Mouse (Mus musculus): Measurements from ENCODE around the gene Trmt6. TPM values are rescaled to one million over a fixed set of nuclear protein-coding genes. Genes with fewer than 3 reads are reported as not detected.

The Trmt6 gene
- polyA plus RNA-seq, 1 experiment from 2014 or later = 40.0 TPM

- H3K9me3 ChIP-seq = no peaks in the 10 kb centered on the region
- ATAC-seq = no peak
- no peak overlapping the region for H3K4me2 ChIP-seq (replicated peaks)
- no peak overlapping the region for H3K4me3 ChIP-seq (replicated peaks)
- H3K36me3 ChIP-seq = no peaks in the 10 kb centered on the region
- no peaks in the 10 kb centered on the region for H3K4me1 ChIP-seq (replicated peaks)
- WGBS = 87% methylated on average over 7 of the region's 7 CpGs
- no peak overlapping the region for H3K9ac ChIP-seq
- H3K27me3 ChIP-seq (replicated peaks) = no peaks in the 10 kb centered on the region
- H3K27ac ChIP-seq = no peak overlapping the region
Measured at GRCm38 (mm10) chr2:132794204-132794586, 21.7 kb downstream of the Trmt6 start.

GRCm38 (mm10) chr2:132793441-132794203, 22.2 kb downstream of the Trmt6 start:
- Histone ChIP-seq H3K27me3 (replicated peaks) (no peaks in the 10 kb centered on the region), H3K27ac (no peak overlapping the region), H3K4me2 (replicated peaks) (no peak overlapping the region), H3K36me3 (no peaks in the 10 kb centered on the region), H3K4me1 (replicated peaks) (no peaks in the 10 kb centered on the region), H3K9ac (no peak overlapping the region), H3K4me3 (replicated peaks) (no peak overlapping the region), H3K9me3 (no peaks in the 10 kb centered on the region)
- 85% methylated on average over 19 of the region's 19 CpGs for WGBS
- no peak for ATAC-seq

- H3K4me3 ChIP-seq (replicated peaks) = no peak overlapping the region
- 67% methylated on average over 6 of the region's 6 CpGs for WGBS
- no peak overlapping the region for H3K9ac ChIP-seq
- no peak for ATAC-seq
- H3K4me2 ChIP-seq (replicated peaks) = no peak overlapping the region
- H3K9me3 ChIP-seq = no peaks in the 10 kb centered on the region
- H3K27me3 ChIP-seq (replicated peaks) = 0 out of 2 replicates have a peak, but pooled peaks cover 3% of the 10 kb centered on the region
- no peaks in the 10 kb centered on the region for H3K36me3 ChIP-seq
- no peak overlapping the region for H3K27ac ChIP-seq
- peaks cover 5% of the 10 kb centered on the region; the same call in 1 of the 2 replicates for H3K4me1 ChIP-seq (replicated peaks)
Measured at GRCm38 (mm10) chr2:132784039-132784438, 31.8 kb downstream of the Trmt6 start.

- Histone ChIP-seq H3K9me3 (no peaks in the 10 kb centered on the region), H3K9ac (no peak overlapping the region), H3K4me3 (replicated peaks) (peak overlapping the region; percentile 39), H3K27ac (no peak overlapping the region), H3K4me1 (replicated peaks) (peaks cover 5% of the 10 kb centered on the region; the same call in 1 of the 2 replicates), H3K27me3 (replicated peaks) (0 out of 2 replicates have a peak, but pooled peaks cover 3% of the 10 kb centered on the region), H3K36me3 (no peaks in the 10 kb centered on the region), H3K4me2 (replicated peaks) (peak overlapping the region; percentile 88)
- peak; percentile 99 for ATAC-seq
- under 1% methylated on average over 41 of the region's 41 CpGs for WGBS
Measured at GRCm38 (mm10) chr2:132781439-132782068, 34.3 kb downstream of the Trmt6 start.

GRCm38 (mm10) chr2:132780978-132781377, 34.9 kb downstream of the Trmt6 start, which contains the start of gene Chgb:
Chgb (plus strand) TSS chr2:132781278.
- Histone ChIP-seq H3K4me3 (replicated peaks) (peak within 1 kb of the TSS; percentile 39), H3K27me3 (replicated peaks) (0 out of 2 replicates have a peak, but pooled peaks cover 3% of the 10 kb centered on the region), H3K36me3 (no peaks in the 10 kb centered on the region), H3K9me3 (no peaks in the 10 kb centered on the region), H3K9ac (no peak within 1 kb of the TSS), H3K27ac (no peak within 1 kb of the TSS), H3K4me1 (replicated peaks) (peaks cover 5% of the 10 kb centered on the region; the same call in 1 of the 2 replicates), H3K4me2 (replicated peaks) (peak within 1 kb of the TSS; percentile 88)
- 11% methylated on average over 4 of the region's 4 CpGs for WGBS
- no peak for ATAC-seq

GRCm38 (mm10) chr2:132770822-132771221, 45.0 kb downstream of the Trmt6 start:
- 69% methylated on average over 1 of the region's 1 CpGs for whole genome bisulfite sequencing
- Histone ChIP-seq H3K4me3 (replicated peaks) (no peak overlapping the region), H3K27me3 (replicated peaks) (no peaks in the 10 kb centered on the region), H3K4me1 (replicated peaks) (no peaks in the 10 kb centered on the region), H3K4me2 (replicated peaks) (no peak overlapping the region), H3K36me3 (no peaks in the 10 kb centered on the region), H3K9ac (no peak overlapping the region), H3K27ac (no peak overlapping the region), H3K9me3 (no peaks in the 10 kb centered on the region)
- no peak for ATAC-seq

- Histone ChIP-seq H3K9me3 (no peaks in the 10 kb centered on the region), H3K4me1 (replicated peaks) (no peaks in the 10 kb centered on the region), H3K27me3 (replicated peaks) (no peaks in the 10 kb centered on the region), H3K4me3 (replicated peaks) (no peak overlapping the region), H3K36me3 (no peaks in the 10 kb centered on the region), H3K9ac (no peak overlapping the region), H3K4me2 (replicated peaks) (no peak overlapping the region), H3K27ac (no peak overlapping the region)
- no peak for ATAC-seq
- WGBS = 68% methylated on average over 5 of the region's 5 CpGs
Measured at GRCm38 (mm10) chr2:132757911-132758310, 57.9 kb downstream of the Trmt6 start.

Other genes starting within 250 kb of the Trmt6 start
- 22.3 and 28.8 TPM in 2 replicates for gene Gpcpd1, start 228.3 kb downstream of the Trmt6 start, polyA plus RNA-seq (2015; fragmentation: Nextera tagmentation; extraction: Ambion mirVana)
- gene Shld1, start 129.1 kb downstream of the Trmt6 start, polyA plus RNA-seq (2015; fragmentation: Nextera tagmentation; extraction: Ambion mirVana) = 13.6 and 14.2 TPM in 2 replicates
- 45.1 and 53.1 TPM in 2 replicates for gene Chgb, start 34.8 kb downstream of the Trmt6 start, polyA plus RNA-seq (2015; fragmentation: Nextera tagmentation; extraction: Ambion mirVana)
- 11.0 and 11.9 TPM in 2 replicates for gene Mcm8, start 86 bp upstream of the Trmt6 start, polyA plus RNA-seq (2015; fragmentation: Nextera tagmentation; extraction: Ambion mirVana)
- 30.7 and 33.9 TPM in 2 replicates for gene Crls1, start 30.6 kb upstream of the Trmt6 start, polyA plus RNA-seq (2015; fragmentation: Nextera tagmentation; extraction: Ambion mirVana)
- 9.8 and 10.9 TPM in 2 replicates for gene Lrrn4, start 64.8 kb upstream of the Trmt6 start, polyA plus RNA-seq (2015; fragmentation: Nextera tagmentation; extraction: Ambion mirVana)
- gene Fermt1, start 129.9 kb upstream of the Trmt6 start, polyA plus RNA-seq (2015; fragmentation: Nextera tagmentation; extraction: Ambion mirVana) = 45.1 and 46.1 TPM in 2 replicates

Measured in intestine, embryonic 15.5 days (tissue).